Mouse (Mus musculus): Measurements from ENCODE around the gene Gpr158. TPM values are rescaled to one million over a fixed set of nuclear protein-coding genes. Genes with fewer than 3 reads are reported as not detected.
"Not testable (repeated sequence)": the region's sequence is repeated elsewhere in the genome, so short reads cannot be mapped to it uniquely, and the experiment has no call there.

Gpr158 gene
- polyA plus RNA-seq, 1 experiment from 2014 or later, result 5.3 TPM

DNA sequence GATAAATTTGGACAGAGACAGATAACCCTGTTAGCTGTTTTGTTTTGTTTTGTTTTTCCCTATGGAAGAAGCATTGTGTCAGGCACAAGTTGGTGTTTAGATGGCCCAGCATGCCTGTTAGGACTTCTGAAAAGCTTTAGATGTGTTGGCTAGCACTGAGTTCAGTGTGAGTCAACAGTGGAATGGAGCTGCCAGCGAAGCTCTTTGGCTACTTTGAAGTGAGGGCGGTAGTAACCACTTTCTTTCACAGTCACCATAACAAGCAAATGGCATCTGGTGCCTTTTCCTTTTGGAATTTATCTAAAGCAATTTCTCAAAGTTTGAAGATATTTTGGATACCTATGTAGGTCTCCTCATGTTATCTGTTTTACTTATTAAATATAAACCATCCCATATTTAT, 62.9 kb downstream of the Gpr158 start:
- Histone ChIP-seq H3K4me1 (no peaks in the 10 kb centered on the region), H3K4me3 (no peak overlapping the region), H3K9ac (no peak overlapping the region), H3K4me2 (no peak overlapping the region), H3K9me3 (no peaks in the 10 kb centered on the region), H3K36me3 (replicated peaks) (no peaks in the 10 kb centered on the region), H3K27ac (no peak overlapping the region), H3K27me3 (replicated peaks) (no peaks in the 10 kb centered on the region)
- ATAC-seq (replicated peaks), result no peak
- 87% methylated on average over 2 of the region's 2 CpGs for WGBS

DNA sequence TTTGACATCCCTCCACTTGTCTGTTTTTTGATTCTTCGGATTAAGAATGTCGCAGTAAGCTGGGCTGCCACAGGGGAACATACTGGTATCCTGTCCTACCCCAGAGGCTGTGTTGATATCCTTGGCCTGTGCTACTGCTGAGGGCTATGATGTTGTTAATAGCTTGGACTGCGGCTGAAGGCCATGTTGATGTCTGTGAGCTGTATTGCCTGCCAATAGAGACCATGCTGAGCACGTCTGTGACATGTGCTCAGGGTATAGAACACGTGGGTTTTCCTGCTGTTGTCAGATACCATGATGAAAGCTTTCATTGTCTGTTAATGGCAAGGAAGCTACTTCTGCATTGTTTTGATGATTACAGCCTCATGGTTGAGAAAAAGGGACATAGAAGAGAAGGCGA, 63.8 kb downstream of the Gpr158 start:
- Histone ChIP-seq H3K36me3 (replicated peaks) (no peaks in the 10 kb centered on the region), H3K4me2 (no peak overlapping the region), H3K9me3 (no peaks in the 10 kb centered on the region), H3K9ac (no peak overlapping the region), H3K27ac (no peak overlapping the region), H3K4me1 (no peaks in the 10 kb centered on the region), H3K4me3 (no peak overlapping the region), H3K27me3 (replicated peaks) (no peaks in the 10 kb centered on the region)
- 73% methylated on average over 6 of the region's 6 CpGs for WGBS
- ATAC-seq (replicated peaks), result no peak

DNA sequence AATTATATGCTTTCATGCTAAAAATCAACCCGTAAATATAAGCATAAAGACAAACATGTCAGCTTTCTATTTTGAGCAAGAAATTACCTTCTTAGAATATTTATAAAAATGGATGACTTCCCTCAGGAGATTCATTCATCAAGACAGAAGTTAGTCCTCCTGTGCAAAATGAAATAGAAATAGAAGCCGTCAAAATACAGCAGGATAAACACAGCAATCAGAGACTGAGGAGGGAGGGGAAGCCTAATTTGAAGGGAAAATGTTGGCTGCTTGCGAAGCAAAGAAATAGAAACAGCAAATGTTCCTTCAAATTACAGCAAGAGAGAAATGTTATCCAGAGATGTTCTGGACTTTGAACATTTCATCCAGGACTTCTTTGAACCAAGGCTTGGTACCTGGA, 72.3 kb downstream of the Gpr158 start:
- Histone ChIP-seq H3K36me3 (replicated peaks) (no peaks in the 10 kb centered on the region), H3K4me1 (no peaks in the 10 kb centered on the region), H3K27ac (no peak overlapping the region), H3K4me2 (no peak overlapping the region), H3K9ac (no peak overlapping the region), H3K9me3 (no peaks in the 10 kb centered on the region), H3K4me3 (no peak overlapping the region), H3K27me3 (replicated peaks) (no peaks in the 10 kb centered on the region)
- no peak for ATAC-seq (replicated peaks)
- 81% methylated on average over 3 of the region's 3 CpGs for WGBS

DNA sequence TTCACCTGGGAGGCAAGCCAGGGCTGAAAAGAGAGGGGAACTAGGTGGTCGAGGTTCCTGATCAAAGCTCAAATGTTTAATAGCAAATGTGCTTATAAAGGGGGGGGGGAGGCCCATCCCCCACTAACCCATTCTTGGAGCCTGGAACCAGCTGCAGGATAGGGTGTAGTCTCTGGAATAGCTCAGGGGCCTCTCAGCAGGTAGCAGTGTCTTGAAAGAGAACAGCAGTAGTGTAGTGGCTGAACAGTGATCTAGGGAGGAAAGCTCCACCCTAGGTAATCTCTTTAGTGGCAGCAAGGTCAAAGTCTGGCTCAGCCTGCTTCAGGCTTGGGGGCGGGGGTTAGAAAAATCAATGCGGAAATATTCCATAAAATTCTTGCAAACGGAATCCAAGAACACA, 93.3 kb downstream of the Gpr158 start:
- 84% methylated on average over 4 of the region's 4 CpGs for WGBS

DNA sequence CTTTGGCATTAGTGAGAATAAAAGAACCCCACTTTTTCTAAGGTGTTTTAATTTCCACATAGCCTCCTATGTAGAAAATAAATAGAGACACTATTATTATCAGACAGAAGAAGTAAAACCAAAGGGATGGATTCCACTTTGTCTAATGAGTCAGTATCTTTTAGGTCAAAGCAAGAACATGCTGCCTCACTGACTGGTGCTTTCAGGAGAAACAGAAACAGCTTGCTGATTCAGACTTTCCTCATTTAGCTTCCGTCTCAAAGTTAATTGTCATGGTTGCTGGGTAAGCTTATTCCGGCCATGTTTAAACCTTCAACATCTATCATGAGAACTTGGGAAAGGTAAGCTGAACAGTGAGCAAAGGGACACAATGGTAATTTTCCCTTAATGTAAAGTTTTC, 107.6 kb downstream of the Gpr158 start:
- 90% methylated on average over 2 of the region's 2 CpGs for WGBS
- Histone ChIP-seq H3K4me2 (no peak overlapping the region), H3K9me3 (no peaks in the 10 kb centered on the region), H3K4me1 (no peaks in the 10 kb centered on the region), H3K27me3 (replicated peaks) (no peaks in the 10 kb centered on the region), H3K4me3 (no peak overlapping the region), H3K9ac (no peak overlapping the region), H3K36me3 (replicated peaks) (no peaks in the 10 kb centered on the region), H3K27ac (no peak overlapping the region)
- ATAC-seq (replicated peaks), result no peak

More for the DNA sequence above, 93.3 kb downstream of the Gpr158 start:
- H3K4me3 ChIP-seq; H3K4me2 ChIP-seq; ATAC-seq (replicated peaks); H3K9ac ChIP-seq; H3K27me3 ChIP-seq (replicated peaks); H3K27ac ChIP-seq; H3K36me3 ChIP-seq (replicated peaks); H3K9me3 ChIP-seq; H3K4me1 ChIP-seq: not testable (repeated sequence)

DNA sequence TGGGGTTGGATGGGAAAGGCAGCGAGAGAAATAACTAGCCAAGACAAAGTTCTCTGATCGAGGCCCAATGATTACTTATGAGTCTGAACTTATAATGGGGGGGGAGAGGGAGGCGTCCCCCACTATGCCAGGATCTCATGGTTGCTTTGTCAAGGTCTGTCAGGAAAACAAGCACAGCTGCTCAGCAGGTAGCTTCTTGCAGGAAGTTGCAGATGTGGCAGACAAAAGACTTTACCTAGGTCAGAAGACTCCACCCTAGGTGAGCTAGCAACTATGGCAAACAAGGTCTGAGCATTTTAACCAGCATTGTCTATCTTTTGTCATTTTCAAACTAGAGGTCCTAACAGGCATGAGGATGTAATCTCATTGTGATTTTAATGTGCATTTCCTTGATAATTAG, 129.5 kb downstream of the Gpr158 start:
- 80% methylated on average over 3 of the region's 3 CpGs for WGBS
- ATAC-seq (replicated peaks), result no peak

DNA sequence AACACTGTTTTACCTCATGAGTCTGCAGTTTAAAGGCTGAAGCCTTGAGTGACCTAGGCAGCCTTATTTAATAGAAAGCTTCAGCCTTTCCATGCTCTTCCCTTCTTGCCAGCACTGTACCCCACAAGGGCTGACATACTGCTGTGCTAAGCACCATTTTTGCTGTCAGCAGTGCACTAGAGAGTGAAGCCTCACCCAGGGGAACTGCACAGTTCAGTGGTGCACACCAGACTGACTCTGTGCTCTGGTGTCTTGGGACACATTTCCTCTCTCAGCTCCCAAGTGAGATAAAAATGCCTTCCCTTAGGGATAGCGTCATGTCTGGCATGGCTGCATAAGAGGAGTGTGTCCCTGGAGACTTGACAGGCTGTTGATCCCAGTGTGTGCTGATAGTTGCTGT, 130.6 kb downstream of the Gpr158 start:
- Histone ChIP-seq H3K4me3 (no peak overlapping the region), H3K4me1 (no peaks in the 10 kb centered on the region), H3K36me3 (replicated peaks) (no peaks in the 10 kb centered on the region), H3K9me3 (no peaks in the 10 kb centered on the region), H3K27ac (no peak overlapping the region), H3K9ac (no peak overlapping the region), H3K27me3 (replicated peaks) (no peaks in the 10 kb centered on the region), H3K4me2 (no peak overlapping the region)
- WGBS, result 68% methylated on average over 1 of the region's 1 CpGs
- no peak for ATAC-seq (replicated peaks)

More for the DNA sequence above, 129.5 kb downstream of the Gpr158 start:
- Histone ChIP-seq H3K4me3 (no peak overlapping the region), H3K9ac (no peak overlapping the region), H3K4me2 (no peak overlapping the region), H3K27me3 (replicated peaks) (no peaks in the 10 kb centered on the region), H3K4me1 (no peaks in the 10 kb centered on the region), H3K9me3 (no peaks in the 10 kb centered on the region), H3K36me3 (replicated peaks) (no peaks in the 10 kb centered on the region), H3K27ac (no peak overlapping the region)

DNA sequence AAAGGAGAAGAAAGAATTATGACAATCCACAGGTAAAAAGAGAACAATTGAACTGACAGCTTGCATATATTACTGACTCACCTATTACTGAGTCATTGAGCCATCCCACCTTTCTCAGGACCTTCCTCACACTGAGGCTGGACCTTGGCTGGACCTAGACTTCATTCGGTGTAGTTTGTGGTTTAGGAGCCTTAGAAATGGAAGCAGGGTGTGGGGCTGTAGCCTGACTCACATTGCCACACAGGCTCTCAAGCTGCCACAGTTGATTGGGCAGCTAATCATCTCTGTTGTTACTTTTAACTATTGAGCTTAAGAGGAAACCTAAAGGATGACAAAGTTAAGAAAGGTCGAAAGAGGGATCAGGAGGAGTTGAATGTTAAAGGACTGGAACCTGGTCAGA, 132.1 kb downstream of the Gpr158 start:
- no peaks in the 10 kb centered on the region for H3K4me1 ChIP-seq
- 66% methylated on average over 2 of the region's 2 CpGs for WGBS
- H3K4me3 ChIP-seq, result no peak overlapping the region
- H3K9me3 ChIP-seq, result no peaks in the 10 kb centered on the region
- H3K27me3 ChIP-seq (replicated peaks), result no peaks in the 10 kb centered on the region
- H3K9ac ChIP-seq, result no peak overlapping the region
- no peak overlapping the region for H3K4me2 ChIP-seq
- ATAC-seq (replicated peaks), result no peak
- no peaks in the 10 kb centered on the region for H3K36me3 ChIP-seq (replicated peaks)
- no peak overlapping the region for H3K27ac ChIP-seq

DNA sequence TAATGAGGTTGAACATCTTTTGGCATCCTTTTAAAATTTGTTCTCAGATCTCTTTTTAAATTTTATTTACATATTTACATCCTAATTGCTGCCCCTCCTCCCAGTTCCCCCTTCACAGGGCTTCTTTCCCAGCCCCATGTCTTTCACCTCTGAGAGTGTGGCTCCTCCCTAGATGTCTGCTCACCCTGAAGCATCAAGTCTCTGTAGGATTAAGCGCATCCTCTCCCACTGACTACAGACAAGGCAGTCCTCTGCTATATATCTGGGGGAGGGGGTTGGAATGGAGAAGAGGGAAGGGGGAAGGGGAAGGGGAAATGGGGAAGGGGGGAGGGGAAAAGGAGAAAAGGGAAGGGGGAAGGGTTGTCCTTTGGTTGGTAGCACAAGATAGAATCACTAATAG, 140.1 kb downstream of the Gpr158 start:
- ATAC-seq (replicated peaks), result no peak
- no peaks in the 10 kb centered on the region for H3K9me3 ChIP-seq
- H3K27ac ChIP-seq, result no peak overlapping the region
- H3K4me2 ChIP-seq, result no peak overlapping the region
- H3K36me3 ChIP-seq (replicated peaks), result no peaks in the 10 kb centered on the region
- H3K9ac ChIP-seq, result no peak overlapping the region
- H3K4me3 ChIP-seq, result no peak overlapping the region
- no peaks in the 10 kb centered on the region for H3K4me1 ChIP-seq
- 60% methylated on average over 1 of the region's 1 CpGs for WGBS
- H3K27me3 ChIP-seq (replicated peaks), result no peaks in the 10 kb centered on the region

DNA sequence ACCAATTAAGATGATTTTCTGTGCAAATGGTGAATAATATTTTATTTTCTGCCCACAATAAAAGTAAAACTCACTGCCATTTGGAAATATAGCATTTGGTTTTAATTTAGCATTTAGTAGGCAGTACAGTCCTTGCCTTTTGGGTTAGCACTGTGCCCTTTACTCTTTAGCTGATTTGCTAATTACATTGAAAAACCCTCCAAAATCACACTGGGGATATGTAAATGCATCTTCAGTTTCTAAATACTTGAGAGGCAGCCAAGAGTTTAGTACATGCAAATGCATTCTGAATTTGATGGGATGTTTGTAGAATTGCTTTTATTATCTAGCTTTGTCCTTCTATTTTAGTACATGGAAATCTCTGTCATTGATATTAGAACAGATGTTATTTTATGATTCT, 163.4 kb downstream of the Gpr158 start:
- no peak overlapping the region for H3K4me2 ChIP-seq
- no peak for ATAC-seq (replicated peaks)
- H3K9ac ChIP-seq, result no peak overlapping the region

DNA sequence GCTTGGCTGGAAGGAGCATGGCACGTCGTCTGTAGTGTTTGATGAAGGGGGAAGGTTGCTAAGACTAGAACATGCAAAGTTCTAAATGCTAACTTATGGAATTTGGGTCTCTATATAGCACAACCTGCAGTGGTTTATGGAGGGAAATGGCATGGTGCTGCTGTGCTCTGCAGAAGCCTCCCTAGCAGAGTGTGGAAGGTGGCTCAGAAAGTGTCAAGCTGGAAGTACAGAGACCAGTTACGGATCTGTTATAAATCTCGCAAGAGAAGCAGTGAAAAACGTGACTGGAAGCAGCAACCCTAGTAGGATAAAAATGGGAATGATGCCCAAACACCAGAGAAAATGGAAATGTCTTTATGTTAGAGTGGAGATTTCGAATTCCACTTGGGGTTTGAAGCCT, 251.8 kb downstream of the Gpr158 start:
- H3K27me3 ChIP-seq (replicated peaks), result no peaks in the 10 kb centered on the region
- H3K27ac ChIP-seq, result no peak overlapping the region
- no peak overlapping the region for H3K4me2 ChIP-seq
- H3K9ac ChIP-seq, result no peak overlapping the region
- WGBS, result 88% methylated on average over 6 of the region's 6 CpGs
- ATAC-seq (replicated peaks), result no peak
- peaks cover 2% of the 10 kb centered on the region; the same call in 1 of the 2 replicates for H3K4me1 ChIP-seq
- no peaks in the 10 kb centered on the region for H3K36me3 ChIP-seq (replicated peaks)
- H3K4me3 ChIP-seq, result no peak overlapping the region
- H3K9me3 ChIP-seq, result no peaks in the 10 kb centered on the region

More for the DNA sequence above, 163.4 kb downstream of the Gpr158 start:
- H3K4me3 ChIP-seq, result no peak overlapping the region
- no peaks in the 10 kb centered on the region for H3K9me3 ChIP-seq
- no peaks in the 10 kb centered on the region for H3K36me3 ChIP-seq (replicated peaks)
- no peak overlapping the region for H3K27ac ChIP-seq
- no peaks in the 10 kb centered on the region for H3K27me3 ChIP-seq (replicated peaks)
- H3K4me1 ChIP-seq, result no peaks in the 10 kb centered on the region

DNA sequence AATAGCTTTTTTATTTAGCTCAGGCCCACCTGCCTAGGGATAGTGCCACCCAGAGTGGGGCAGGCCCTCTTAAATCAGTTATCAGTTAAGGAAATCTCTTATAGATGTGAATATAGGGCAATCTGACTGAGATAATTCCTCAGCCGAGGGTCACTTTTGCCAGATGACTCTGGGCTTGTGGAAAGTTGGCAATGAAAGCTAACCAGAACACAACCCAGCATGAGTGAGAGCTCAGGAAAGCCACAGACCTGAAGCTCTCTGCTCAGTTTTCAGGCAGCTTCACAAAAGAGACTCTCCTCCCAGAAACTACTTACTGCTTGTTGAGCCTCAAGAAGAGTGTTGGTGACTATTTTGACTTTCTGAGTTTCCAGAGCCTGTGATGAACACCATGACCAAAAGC, 264.8 kb downstream of the Gpr158 start:
- 68% methylated on average over 1 of the region's 1 CpGs for WGBS

DNA sequence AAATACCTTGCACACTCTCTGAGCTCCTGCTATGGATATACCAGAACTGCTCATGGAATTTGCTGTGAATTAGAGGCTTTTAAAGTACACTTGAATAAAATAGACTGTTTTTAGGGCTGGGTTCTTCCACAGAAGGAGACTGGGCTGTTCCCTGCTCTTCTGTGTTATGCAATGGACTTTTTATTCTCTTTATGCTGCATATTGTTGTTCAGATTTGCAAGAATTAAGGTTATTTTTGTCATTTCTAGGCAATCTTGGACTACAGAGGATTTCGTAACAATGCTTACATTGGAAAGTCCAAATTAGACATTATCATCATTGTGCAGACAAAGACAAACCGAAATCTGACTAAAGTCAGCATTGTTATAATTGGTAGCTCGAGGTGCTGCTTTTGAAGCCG, 298.4 kb downstream of the Gpr158 start:
- Histone ChIP-seq H3K27me3 (replicated peaks) (no peaks in the 10 kb centered on the region), H3K36me3 (replicated peaks) (no peaks in the 10 kb centered on the region), H3K27ac (no peak overlapping the region), H3K9ac (no peak overlapping the region), H3K4me1 (no peaks in the 10 kb centered on the region), H3K9me3 (no peaks in the 10 kb centered on the region), H3K4me2 (no peak overlapping the region), H3K4me3 (no peak overlapping the region)
- ATAC-seq (replicated peaks), result no peak
- 73% methylated on average over 4 of the region's 4 CpGs for WGBS

More for the DNA sequence above, 264.8 kb downstream of the Gpr158 start:
- no peak overlapping the region for H3K4me2 ChIP-seq
- ATAC-seq (replicated peaks), result no peak
- no peak overlapping the region for H3K9ac ChIP-seq
- no peaks in the 10 kb centered on the region for H3K4me1 ChIP-seq
- no peaks in the 10 kb centered on the region for H3K27me3 ChIP-seq (replicated peaks)
- H3K4me3 ChIP-seq, result no peak overlapping the region
- H3K27ac ChIP-seq, result no peak overlapping the region
- H3K9me3 ChIP-seq, result no peaks in the 10 kb centered on the region
- H3K36me3 ChIP-seq (replicated peaks), result no peaks in the 10 kb centered on the region
